Mouse (Mus musculus) gastrocnemius, adult 18-20 months (tissue): ENCODE results near the gene Sema4d. TPM values are rescaled to one million over a fixed set of nuclear protein-coding genes. Genes with fewer than 3 reads are reported as not detected.

Source experiments
- DNase-seq: peaks from one replicate; pipeline ENCODE4 v3.0.0; 2021; ENCODE audit warnings: low spot score
- total RNA-seq, 2 experiments: library from RNA; stranded (reverse); gene quantifications; 2 replicates each; pipeline ENCODE4 v1.2.3; 2021

Sema4d gene
- total RNA-seq, 2 experiments from 2014 or later = 118 to 125 TPM

DNA sequence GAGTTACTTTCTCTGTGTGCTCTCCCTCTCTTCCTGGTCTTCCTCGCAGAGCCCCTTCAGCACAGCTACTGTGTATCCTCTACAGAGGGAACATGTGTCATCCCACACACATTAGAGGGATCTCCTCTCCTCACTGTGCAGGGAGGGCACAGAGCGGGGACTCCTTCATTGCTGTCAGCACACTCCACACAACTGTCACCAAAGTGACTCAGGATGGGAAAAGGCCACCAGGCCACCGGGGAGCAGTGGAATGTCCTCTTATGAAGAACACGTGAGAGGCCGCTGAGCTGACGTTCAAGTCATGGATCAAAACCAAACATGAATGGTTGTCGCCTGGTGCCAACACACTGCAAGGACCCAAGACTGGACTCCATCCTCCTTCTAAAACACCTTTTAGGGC lies 38.0 kb downstream of the Sema4d start:
- no peak for DNase-seq

DNA sequence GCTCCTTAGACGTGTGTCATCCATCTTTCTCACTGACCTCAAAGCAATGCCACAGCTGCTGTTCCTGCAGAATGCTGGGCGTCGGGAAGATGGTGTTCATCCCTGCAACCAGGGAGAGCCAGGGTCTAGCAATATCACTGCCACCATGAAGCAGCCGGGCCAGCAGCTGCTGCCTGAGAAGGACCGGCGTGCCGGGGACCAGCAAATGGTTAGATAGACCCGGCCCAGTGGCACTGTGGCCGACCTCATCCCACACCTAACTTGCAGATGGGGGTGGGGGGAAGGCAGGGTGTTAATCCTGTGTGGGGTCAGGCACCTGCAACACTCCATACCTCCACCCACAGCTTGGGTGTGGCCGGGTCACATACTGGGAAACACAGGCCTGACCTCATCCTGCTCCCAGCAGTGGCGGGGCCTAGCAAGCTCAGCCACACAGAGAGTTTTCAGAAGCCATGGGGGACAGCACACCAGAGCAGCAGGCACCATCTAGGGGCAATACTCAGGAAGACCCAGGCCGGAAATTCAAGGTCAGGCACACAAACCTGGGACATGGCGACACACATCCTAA lies 38.9 kb downstream of the Sema4d start:
- no peak for DNase-seq

DNA sequence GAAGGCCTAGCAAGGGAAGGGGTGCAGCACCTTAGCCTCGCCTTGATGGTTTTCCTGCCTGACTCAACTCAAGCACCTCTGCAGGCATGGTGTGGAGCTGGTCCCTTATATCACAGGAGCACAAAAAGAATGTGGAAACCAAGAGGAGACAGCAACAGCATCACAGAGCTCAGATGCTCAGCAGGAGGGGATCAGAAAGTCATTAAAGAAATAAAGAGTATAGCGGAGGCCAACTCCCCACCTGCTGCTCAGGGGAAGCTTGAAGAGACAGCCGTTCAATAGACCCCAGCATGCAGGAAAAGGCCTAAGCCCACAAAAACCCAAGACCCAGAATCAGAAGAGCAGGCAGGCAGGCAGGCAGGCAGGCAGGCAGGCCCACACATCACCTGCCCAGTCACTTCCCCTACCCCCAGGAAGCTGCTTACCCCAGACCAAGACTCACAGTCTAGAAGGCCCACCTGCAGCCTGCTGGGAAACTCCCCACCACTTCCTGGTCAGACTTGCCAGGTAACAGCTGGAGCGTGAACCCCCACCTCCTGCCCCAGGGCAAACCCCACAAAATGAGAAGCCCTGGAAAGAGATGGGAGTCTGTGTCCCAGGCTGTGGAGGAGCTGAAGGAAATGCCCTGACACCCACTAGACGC lies 39.6 kb downstream of the Sema4d start:
- no peak for DNase-seq

DNA sequence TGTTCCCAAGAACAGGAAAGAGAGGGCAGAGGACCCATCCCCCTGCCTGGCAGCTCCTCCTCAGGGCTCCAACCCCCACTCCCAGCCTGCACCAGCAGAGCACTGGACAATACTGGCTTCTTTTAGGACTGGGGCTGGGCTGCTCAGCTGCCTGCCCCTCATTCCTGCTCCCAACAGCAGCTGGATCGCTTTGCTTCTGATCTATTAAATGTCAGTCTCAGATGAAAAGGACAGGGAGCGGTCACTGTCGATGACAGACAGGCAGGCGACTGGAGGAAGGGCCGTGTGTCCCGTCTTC lies 40.4 kb downstream of the Sema4d start:
- no peak for DNase-seq

DNA sequence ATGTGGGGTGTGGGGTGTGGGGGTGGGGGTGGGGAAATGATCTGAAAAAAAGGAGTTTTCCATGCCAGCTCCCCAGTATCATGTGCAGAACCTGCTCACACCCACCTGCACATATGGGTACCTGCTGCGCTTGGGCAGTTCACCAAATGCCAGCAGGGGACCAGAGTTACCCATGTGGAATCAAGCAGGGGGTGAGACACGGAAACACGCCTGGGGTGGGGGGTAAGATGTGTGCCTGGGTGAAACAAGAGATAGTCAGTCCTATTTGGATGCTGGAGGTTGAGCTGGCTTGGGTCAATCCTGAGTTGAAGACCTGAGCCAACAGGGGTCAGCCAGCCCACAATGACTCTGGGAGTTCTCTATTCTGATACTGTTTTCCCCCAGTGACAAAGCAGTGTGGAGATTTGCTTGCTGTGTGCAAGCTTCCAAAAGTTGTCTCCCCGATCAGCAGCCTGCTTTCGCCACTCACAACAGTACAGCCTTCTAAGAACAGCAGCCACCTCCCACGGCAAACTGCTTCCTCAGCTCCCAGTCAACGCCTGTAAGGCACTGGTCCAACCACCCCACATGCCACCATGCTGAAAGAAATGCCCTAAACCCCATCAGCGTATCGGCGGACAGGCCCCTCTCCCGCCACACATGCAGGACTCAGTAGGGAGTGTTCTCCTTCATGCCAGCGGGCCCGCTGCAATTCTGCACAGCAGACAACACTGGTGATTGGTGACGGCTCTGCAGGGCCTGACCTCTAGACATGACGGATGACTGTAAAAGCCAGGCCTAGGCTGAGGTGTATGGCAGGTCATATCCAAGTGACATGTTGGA lies 41.0 kb downstream of the Sema4d start:
- DNase-seq = no peak

DNA sequence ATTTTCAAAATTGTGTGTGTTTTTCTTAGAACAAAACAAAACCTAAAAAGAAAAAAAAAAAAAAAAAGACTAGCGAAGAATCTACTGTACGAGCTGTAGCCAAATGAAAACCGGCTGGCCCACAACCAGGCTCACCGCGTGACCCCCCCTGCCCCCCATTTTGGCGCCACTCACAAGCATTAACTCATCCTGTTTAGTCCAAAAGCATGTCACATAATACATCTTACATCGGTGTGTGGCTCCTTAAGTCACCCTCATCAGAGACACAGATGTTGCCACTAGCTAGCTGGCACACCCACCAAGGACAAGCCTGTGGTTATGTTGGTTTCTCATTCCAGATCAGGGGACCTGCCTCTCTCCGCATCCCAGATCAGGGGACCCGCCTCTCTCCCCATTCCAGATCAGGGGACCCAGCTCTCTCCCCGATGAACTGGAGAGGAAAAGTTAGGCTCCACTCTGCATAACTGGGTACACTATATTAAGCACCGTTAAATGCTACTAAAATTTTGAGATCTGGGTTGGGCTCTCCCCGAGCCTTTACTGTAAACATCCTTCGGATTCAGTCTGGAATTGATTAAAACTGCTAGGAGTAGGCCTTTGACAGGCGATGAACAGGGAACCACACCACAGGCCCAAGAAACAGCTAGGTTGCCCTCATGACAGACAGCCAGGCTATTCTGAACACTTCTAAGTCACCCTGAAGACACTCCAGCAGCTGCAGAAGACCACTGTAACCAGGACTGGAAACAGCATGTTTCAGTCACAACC lies 43.8 kb downstream of the Sema4d start:
- DNase-seq = no peak

DNA sequence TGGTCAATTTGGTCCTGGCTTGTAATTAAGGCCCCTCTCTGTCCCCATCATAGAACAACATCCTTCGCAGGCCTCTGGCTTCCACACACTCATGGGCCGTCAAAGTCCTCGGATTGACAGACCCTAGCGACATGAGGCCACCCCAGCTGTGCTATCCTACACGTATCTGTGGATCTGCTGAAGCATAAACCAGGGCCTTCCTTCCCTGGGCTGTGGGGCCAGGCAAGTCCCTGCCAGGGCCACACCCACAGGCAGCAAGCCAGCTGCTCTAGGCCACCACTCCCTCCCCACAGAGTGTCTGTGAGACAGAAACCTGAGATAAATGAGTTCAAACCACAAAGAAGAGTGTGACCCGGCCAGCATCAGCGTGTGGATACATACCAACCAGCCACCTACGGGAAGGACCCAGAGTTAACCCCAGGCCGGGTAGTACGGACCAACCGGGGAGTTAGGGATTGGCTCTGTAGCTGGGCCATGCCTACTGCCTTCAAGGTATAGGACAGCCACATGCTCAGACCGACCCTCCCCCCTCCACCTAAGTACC lies 45.5 kb downstream of the Sema4d start:
- DNase-seq = peak; percentile 64

DNA sequence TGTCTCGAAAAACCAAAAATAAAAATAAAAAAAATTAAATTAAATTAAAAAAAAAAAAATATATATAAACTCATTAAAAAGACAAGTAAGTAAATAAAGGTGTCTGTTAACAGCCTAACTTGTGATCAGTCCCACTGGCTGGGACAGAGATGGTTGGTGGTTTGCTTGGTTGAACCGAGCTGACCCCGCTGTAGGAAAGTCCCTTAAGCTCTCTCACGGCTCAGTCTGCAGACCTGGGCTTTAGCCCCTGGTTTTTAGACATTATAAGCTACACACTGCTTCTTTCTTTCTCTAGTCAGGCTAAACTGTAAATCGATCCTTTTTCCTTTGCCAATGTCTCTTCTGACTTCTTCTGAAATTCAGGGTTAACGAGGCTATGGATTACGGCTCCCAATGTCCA lies 46.5 kb downstream of the Sema4d start:
- no peak for DNase-seq

DNA sequence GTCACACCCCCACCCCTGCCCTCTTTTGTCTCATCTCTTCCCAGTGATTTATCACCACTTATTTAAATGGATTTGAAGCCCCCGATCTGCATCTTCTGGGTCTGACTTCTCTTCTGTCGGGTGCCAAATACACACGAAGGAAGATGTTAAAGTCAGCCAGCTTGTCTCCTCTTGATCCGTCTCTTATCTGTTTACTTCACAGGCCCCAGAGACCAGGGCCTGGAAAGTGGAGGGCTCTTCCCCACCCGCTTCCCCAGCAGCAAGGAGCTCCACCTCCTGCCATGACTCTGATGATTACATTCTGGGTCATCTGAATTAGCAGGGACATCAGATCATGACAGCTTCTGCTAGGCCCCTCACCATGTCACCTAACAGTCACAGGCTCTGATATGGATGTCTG lies 47.7 kb downstream of the Sema4d start:
- no peak for DNase-seq

DNA sequence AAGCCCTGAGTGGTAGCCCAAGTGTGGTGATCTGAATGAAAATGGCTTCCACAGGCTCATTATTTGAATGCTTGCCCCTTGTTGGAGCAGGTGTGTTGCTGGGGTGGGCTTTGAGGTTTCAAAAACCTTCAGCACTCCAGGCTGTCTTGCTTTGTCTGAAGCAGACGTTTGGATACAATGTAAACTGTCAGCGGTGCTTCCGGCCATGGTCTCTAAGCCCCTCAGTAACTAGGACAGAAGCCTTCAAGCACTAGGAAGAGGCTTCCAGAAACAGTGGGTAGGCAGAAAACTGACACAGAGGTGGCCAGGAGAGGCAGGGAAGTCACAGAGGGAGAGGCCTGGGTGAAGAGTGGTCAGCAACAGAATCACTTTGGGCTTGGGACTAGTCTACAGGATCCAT lies 49.7 kb downstream of the Sema4d start:
- DNase-seq = no peak

DNA sequence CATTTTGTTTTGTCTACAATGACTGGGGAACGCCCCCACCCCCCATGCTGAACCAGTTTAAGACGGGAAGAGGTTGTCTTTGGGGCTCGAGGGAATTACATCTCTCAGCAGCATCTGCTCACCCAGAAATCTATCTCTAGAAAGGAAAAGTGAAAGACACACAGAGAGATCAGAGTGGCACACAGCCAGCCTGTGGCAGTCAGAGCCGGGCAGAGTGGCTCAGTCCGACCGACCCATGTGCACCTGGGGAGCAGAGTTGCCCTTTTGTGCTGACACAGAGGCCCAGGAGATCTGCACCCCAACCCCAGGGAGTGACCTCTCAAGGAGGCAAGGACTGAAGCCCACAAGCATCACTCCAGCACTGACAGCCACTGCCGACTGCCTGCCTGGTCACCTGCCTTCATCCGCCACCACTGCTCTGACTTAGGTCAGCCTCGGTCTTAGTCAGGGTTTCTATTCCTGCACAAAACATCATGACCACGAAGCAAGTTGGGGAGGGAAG lies 50.9 kb downstream of the Sema4d start:
- DNase-seq = no peak

DNA sequence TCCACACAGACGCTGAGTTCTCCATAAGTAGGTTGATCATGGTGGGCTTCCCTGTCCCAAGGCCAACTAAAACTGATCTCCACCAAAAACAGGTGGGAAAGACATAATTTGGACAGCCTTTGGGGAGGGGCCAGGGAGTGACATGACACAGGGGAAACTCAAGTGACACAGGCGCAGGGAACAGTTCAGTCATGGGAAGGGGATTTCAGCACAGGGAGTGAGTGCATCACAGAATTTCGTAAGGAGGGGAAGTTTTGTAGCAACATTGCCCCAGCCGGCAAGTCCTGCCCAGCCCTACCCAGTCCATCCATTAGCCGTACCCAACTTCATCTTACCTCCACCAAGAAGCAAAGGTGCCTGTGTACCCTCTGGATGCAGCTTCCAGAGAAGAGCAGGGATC lies 52.8 kb downstream of the Sema4d start:
- no peak for DNase-seq

DNA sequence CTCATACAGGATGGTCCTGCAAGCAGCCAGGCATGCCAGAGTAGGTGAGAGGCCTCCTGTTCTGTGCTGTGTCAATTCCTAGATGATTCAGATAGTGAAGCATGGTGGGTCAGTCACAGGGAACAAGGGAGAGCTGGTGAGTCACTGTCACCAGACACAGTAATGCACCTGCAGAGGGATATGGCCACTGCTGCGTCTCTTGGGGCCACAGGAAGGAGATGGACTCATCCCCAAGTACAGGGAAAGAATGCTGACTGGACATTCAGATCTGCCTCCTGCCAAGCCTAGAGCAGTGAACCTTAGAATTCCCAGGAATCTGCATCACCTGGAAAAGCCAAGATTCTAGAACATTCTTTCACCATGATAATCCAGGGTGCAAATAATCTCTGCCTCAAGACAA lies 53.8 kb downstream of the Sema4d start:
- DNase-seq = no peak

DNA sequence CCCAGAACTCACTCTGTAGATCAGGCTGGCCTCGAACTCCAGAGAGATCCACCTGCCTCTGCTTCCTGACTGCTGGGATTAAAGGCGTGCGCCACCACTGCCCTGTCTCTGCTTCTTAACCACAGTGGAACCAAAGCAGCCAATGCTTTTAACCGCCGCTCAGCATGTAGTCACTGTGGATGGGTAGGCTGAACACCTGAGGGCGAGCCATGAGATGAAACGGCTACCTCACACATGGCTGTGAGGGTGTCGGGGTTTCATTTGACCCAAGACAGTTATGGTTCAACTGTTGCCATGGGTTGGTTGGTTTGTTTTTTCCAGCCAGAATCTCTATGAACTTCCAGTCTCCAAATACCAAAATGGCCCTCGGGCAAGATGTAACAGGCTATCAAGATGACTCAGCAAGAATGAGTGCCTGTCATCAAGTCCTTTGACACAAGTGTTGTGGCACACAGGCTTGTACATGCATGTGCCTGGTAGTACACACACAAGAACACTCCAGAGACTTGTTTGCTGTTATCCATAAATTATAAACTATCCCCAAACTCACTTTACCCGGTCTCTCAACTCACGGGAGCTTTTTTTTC lies 54.9 kb downstream of the Sema4d start:
- no peak for DNase-seq

DNA sequence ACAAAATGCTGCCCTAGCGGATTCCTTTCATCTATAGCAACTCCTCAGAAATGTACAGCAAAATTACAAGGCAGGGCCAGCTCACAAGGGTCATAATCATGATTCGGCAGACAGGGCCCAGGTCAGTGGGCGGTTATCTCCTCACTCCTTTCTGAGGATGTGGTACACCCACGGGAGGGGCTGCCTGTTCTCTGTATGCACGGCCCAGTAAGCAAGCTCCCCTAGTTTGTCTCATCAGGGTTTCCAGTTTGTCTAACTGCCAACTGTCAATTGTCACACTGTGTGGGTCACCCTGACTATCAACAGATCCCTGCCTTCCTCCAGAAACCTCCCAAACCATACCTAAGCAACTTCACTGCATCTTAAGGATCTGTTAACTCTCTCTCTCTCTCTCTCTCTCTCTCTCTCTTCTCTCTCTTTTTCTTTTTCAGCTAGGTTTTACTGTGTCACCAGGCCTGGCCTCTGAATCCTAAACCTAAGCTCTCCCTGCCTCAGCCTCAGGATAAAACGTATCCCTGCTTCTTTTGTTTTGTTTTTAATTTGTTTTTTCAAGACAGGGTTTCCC lies 55.5 kb downstream of the Sema4d start:
- DNase-seq = no peak

DNA sequence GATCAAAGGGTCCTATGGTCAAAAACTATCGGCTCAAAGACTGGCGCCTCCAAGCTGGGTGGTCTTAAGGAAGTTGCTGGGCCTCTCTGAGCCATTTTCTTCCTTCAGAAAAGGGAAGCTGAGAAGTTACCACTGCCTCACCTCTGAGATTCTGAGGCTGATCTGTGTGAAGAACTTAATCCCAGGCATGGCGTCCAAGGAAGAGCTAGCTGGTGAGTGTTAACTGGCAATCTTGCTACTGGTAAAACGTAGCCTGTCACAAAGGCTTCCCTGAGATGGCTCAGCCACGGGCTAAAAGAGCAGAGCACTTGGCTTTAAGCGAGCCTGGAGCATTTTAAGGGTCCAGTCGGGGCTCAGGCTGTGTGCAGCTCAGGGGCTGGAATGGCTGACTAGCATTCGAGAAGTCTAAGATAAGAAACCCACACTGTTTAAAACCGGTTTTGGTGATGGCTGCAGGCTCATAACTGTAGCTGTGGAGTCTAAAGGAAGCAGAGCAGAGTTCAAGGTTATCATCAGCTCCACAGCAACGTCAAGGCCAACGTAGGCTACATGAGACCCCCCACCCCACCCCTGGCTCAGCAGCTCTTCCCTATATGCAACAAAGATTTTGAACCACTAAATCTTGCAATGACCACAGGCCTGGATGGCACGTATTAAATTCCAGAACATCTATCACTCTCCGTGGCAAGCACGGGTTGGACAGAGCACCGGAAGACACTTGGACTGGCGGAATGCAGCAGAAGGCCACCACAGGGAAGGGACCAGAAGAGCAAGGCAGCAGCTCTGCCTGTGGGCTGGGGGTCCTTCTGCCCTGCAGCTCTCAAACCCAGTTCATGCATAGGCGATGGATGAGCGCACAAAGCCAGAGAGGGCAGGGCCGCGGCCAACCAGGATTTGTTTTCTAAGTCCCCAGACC lies 56.3 kb downstream of the Sema4d start:
- no peak for DNase-seq

DNA sequence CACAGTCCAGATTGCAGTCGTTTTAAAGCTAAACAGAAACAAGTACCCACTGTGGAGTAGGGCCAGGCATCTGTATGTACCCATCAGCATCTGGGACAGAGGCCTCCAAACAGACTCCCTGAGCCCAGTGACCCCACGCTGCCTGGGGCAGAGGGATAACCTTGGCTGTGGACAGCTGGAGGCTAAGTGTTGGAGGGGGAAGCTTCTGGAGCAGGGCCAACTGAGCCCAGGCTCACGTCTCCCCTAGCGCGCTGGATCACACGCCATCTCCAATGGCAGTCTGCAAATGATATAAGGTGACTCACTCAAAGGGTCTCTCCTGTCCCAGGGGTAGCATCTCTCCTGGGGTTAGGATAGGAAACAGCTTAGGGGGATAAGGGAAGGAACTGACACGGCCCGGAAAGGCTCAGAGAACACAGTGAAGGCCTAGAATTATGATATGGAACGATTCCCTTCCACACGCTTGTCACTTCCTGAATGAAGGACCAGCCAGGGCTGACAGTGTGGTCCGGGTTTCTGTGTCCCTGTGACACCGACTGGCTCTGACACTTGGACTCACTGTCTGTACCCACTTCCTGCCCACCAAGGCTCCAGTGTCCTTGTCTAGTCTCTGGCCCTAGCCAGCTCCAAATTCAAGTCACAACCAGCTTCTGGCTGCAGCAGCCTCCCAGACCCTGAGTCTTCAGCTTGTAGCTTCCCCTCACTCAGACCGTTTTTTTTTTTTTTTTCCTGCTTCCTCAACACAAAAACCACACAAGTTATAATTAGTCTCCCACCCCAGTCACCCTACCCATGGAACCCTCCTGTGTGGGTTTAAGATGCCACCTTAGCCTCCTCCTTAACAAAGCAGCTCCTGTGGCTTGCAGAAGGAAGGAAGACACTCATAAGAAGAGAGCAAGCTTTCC lies 57.3 kb downstream of the Sema4d start:
- DNase-seq = no peak

DNA sequence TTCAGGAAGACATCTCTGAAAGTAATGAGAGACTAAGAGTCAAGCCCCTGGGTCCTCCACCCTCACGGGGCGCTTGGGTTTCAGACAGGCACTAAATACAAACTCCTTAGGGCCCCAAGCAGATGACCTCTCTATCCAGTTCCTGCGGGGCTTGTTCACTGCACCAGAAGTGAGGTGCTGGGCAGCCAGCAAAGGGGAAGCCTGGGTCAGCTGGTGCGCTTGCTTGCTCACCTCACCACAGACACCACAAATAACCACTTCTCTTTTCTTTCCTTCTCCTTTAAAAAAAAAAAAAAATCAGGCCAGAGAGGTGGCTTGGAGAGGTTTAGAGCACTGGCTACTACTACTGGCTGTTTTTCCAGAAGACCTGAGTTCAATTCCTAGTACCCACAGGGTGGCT lies 59.0 kb downstream of the Sema4d start:
- no peak for DNase-seq

DNA sequence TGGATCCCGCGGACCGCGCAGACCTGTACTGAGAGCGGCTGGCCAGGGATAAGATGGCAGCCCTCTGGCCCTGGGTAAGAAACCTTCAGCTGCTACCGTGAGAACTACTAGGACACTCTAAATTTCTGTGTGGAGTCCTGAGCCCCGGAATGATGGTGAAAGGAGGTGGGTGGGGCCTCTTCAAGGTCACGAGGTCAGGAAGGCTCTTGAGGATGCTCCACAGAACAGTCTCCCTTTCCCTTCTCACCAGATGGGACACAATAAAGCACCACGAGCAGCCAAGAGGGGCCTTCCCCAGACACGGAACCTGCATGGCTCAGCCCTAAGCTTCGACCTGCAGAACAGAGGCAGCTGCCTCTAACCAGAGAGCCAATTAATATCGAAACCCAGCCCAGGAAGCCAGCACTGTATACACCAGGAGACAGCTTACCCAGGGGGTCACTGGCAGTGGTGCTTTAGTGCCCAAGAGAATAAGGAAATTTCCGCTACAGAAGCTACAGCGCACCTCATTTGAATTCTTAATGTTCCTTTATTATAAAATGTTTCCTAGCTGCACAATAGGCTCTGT lies 61.4 kb downstream of the Sema4d start:
- DNase-seq = no peak
